Mouse (Mus musculus) induced T-regulatory cell, adult 2 months (primary cell): ENCODE results near the gene Rhbdl1.

Source experiments
- DNase-seq: peaks from one replicate; pipeline ENCODE4 v3.0.0-alpha.2; 2012; ENCODE audit warnings: low read depth

Gene Rhbdl1

DNA sequence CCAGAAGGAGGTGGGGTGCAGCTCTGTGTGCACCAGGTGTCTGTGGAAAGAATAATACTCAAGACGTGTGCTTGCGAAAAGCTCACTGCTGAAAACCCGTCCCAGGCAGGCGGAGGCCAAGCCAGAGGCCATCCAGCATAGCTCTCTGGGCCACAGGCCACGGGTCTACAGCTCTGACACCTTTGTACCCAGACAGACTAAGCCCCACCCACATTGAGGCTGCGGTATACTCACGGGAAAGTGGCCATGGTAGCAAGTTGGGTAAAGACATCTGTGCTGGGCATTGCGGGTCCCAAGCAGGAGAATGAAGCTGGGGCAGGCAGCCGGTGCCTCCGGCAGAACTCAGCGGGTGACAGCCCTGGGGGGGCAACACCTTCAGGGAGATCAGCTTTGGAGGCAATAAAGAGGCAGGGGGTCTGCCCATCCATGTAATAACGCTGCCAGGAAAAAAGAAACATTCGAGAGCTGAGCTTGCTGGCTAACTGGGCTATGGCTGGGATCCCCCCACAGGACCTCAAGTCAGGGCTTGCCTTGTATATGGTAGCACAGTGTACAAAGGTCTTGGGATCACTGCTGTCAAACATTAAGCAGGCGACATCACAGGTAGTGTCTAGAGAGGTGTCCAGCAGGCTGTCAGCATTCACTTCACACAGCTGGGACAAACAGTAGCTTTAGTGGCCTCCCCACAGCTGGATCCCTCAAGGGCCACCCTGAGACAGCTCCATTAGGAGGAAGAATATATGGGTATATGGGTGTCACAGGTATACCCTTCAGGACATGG lies 2.5 kb upstream of the Rhbdl1 start:
- DNase-seq = no peak

DNA sequence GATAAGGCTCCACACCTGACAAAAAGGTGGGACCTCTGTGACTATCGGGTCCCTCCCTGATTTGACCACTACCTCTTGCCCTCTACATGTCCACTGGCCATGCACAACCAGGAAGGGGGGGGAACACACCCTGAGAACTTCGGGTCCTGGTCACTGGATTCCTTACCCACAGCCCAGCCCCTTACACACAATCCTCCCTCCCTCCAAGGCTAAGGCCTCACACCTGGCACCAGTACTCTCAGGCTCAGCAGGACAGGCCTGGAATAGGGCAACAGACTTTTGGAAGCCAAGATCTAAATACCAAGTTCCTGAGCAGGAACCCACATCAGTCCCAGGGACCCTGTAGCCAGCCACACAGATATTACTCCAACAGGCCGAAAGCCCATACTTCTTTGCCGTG lies 1.8 kb upstream of the Rhbdl1 start:
- no peak for DNase-seq

DNA sequence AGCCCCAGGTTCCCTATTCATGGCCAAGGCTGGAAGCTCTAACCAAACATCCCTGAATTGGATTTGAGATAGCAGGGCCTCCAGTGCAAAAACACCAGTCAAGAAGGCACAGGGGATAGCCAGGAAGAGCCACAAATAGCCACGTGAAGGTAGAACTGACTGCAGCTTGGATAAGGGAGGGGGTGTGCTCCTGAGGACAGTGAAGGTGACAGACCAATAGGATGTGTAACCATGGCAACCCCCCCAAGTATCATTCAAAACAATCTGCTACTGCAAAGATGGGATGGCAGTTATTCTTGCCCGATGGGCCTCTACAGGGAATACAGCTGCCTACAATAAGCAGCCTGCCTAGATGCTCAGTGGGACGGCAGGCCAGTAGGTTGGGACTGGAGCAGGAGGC lies 438 bp upstream of the Rhbdl1 start:
- DNase-seq = peak; percentile 44

DNA sequence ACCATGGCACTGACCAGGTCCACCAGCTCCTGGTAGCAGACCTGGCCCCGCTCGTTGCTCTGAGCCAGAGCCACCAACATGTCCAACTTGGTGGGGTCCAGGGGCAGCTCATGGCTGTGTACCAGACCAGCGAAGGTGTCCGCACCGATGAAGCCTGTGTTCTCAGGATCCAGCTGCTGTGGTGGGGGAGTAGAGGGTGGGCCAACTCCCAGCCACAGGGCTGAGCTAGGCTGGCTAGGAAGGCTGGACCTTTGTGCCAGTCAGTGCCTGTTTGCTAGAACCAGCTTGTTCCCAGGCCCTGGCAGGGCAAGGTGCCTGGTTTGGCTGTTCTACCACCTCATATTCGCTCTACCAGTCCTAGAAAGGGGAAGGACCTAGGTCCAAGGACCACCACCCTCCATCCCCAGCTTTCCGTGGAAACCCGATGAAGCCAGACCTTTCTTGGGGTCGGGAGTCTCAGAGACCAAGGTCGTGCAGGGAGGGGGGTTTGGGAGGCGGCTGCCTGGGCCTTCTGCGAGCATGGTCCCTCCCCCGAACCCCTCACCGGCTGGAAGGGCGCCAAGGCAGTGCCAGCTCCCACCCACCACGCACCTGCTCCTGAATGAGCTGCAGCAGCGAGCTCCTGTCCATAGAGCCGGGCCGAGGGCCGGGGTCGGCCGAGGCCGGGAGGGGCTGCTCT lies 559 bp downstream of the Rhbdl1 start:
- DNase-seq = no peak

DNA sequence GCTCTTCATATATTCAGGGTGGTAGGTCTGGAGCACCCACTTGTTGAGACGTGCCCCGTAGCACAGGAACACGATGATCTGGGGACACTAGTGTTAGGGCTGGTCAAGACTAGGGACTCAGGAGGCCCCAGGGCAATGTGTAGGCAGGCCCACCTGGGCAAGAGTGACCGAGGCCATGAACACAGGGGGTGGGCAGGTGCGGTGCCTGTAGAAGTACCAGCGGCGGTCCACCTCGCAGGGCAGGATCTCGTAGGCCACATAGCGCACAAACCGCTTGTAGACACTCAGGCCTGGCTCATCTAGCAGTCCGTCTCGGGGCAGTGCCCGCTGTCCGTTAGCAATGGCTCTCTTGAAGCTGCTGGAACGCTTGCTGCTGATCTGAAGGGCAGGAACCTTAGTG lies 1.3 kb downstream of the Rhbdl1 start:
- no peak for DNase-seq

DNA sequence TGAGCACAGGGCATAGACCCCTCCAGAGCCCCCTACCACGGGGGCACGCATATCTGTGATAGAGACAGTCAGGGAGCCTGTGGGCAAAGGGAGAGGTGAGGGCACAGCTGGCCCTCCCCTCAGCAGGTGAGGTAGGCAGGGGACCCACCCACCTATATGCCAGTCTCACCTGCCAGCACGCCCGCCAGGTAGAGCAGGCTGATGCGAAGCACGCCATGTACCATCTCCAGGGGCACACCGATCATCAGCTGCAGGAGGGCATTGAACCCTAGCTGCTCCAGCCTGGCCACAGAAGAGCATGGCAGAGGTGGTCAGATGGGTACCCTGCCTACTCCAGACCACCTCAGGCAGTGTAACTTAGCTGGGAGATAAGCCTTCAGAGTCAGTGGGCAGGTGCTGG lies 1.8 kb downstream of the Rhbdl1 start:
- DNase-seq = no peak

DNA sequence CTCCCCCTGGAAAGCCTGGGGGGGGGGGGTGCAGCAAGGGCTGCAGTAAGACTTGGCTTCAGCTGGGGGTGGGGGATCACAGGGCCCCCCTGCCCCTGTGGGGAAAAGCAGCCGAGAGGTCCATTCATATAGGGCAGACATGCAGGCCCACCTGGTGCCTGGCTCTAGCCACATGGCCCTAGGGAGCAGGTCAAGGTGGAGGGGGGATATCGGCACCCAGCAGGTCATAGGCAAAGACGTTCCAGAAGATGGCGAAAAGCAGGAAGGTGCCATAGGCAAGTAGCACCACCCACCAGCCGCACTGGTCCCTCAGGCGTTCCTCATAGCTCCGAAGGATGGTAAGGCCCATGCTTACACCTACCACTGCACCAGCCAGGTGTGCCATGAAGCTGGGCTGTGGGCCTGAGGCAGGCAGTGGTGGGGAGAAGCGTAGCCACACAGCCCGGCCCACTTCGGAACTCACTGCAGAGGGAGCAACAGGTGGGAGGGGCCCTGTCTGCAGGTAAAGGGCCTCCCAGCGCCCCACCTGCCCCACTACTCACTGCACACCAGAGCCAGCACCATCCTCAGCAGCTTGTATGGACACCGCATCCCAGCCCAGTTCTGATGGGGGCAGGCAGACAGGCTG lies 2.4 kb downstream of the Rhbdl1 start:
- no peak for DNase-seq

DNA sequence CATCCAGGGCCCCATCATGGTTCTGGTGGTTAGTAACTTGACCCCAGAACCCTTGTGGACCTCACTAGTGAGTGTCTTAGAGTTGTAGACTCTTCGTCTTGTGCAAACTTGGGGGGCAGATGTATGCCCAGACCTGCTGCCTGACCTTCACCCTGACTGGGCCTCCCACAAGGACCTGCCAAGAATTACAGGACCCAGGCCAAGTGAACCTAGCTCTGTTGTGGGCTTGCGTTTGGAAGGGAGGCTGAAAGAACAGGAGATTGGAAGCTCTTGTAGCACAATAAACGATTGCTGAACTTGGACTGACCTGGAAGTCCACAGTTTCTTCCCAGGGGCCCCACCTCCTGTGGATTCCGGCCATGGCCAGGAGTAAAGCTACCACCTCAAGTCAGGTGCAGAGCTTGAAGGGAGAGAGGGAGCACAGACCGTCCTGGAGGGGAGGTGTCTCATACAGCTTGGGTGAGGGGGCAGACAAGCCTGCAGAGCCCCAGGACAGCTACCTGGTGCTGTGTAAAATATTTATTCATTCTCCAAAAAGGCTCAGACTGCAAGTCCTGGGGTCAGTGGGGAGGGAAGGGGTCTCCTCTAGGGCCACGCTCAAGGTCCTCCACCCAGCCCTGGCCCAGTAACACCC lies 3.0 kb downstream of the Rhbdl1 start:
- no peak for DNase-seq

DNA sequence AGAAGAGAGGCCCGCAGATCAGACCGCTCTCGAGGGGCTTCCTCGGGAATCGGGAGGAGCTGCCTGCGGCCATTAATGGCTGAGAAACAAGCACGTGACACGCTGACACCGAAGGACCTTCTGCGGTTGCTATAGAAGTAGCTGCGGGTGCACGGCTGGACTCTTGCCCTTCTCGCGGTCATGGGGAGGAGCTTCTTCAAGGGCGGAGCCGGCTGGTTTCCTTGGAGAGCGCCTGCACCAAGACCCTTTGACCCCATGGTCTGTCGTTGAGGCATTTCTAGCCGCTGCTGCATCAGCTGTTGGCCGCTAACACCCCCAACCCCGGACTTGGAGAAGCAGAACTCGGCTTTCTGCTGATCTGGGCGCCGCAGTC lies 3.8 kb downstream of the Rhbdl1 start, which contains the start of gene Stub1:
Stub1 (minus strand) TSS at position 114 of the 373 bp plus-strand sequence.
- no peak for DNase-seq

DNA sequence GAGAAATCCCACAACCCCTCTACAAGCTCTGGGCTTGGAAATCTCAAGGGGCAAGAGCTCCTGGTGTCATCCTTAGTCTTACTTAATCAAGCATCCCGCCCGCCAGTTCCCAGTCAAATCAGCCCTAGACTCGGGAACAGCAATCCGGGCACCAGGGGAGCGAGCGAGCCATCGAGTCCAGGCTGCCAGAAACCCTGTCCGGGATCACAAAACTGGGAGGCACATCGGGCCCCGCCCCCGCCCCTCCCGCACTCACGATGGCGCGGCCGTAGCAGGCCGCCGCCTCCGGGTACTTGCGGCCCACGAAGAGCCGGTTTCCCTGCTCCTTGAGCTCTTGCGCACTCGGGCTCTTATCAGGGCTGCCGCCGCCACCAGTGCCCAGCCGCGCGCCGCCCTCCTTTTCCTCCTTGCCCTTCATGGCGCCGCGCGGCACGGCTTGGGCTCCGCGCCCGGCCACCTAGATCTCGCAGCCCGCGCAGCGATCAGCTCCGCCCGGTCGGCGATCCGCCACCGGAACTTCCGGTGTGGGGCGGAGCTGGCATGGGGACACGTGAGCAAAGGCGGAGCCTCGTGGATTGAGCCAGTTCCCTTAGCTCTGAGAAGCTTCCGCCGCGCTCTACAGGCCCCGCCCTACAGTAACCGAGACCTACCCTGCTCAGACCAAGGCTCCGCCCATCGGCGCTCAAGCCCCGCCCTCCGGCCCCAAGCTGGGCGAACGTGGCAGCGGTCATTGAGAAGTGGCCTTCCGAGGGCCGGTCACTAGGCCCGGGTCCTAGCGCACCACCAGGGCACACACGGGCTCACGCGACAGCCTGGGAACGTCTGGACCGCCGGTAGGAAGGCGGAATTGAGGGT lies 4.4 kb downstream of the Rhbdl1 start:
- DNase-seq = peak; percentile 99

DNA sequence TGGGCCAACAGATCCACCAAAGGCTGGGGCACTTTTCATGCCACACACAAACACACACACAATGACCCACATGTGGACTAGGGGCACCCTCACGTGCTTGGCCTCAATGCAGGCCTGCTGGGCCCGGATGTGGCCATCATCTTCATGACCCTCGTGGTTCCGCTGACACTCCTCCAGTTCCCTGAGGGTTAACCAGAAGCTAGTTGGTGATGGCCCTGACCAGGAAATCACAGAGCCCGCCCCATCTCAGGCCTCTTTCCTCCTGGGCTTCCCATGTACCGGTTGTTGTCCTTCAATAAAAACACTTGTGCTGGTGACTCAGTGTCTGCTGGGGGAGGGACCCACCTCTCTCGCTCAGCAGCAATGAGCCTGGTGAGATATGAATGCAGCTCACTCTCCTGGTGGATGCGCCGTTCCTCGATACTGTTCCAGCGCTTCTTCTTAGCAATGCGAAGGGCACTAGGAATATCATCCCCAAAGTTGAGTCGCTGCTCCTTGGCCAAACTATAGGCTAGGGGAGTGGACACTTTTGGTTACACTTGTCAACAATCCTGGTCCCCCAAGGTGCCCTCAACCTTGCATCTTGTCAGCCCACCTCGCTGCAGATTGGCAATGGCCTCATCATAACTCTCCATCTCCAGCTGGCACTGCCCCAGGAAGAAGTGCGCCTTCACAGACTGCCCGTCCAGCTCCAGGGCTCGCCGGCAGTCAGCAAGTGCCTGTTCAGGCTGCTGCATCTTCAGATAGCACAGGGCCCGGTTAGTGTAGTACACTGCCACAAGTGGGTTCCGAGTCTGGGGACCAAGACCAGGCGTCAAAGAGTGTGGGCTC lies 5.4 kb downstream of the Rhbdl1 start:
- no peak for DNase-seq

DNA sequence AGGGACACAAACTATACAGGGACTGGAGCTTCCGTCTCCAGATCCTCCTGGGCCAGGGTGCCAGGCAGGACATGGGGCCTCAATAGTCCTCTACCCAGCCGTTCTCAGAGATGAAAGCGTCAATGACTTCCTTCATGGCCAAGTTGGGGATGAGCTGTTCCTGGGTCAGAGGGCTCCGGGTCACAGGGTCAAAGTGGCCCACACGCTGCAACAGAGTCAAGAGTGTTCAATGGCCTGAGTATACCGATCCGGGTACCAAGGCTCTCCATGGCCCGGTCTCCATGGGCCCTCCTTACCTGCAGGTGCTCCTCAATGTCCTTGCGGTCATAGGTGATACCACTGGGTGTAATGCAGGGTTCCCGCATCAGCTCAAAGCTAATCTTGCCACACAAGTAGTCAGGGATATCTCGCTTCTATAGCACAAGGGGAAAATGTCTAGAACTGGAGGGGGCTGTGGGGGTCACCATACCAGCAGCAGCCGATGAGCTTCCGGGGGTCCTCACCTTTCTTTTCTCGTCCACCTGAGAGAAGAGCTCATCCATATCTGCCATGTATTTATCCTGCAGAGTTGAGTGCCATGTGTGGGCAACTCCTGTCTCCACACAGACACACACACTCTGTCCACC lies 6.2 kb downstream of the Rhbdl1 start:
- no peak for DNase-seq

DNA sequence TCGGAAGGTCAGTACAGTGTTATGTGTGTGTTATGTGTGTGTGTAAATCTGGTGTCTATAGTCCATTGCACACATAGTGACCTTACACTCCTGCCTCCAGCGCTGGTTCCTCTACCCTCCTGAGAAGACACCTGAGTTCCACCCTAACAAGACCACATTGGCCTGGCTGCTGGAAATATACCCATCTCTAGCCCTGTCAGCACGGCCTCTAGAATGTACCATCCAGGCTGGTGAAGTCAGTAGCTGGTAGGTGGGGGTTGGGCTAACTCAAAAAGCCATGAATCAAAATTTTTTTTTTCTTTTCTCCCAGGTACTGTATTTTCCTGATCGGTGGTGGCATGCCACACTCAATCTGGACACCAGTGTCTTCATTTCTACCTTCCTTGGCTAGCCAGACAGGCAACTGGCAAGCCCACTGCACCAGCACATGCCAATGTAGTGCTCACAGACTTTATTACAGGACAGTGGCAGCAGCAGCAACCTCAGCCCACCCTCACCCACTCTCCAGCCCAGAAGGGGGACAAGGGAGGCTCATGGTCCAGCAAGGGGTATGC lies 6.8 kb downstream of the Rhbdl1 start:
- no peak for DNase-seq

DNA sequence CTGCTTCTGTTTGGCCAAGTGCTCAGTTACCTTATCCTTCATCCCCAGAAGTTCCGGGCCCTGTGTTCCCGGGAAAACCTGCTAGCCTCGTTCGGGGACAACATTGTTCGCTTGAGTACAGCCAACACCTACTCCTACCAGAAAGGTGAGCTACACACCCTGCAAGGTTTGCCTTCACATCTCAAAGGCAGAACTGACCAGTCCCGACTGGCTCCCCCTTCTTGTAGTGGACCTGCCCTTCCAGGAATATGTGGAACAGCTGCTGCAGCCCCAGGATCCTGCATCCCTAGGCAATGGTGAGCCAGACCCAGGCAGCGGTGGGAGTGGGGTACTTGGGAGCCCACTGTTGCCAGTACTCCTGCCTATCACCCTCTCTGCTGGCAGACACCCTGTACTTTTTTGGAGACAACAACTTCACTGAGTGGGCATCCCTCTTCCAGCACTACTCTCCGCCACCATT lies 7.5 kb downstream of the Rhbdl1 start:
- DNase-seq = no peak

DNA sequence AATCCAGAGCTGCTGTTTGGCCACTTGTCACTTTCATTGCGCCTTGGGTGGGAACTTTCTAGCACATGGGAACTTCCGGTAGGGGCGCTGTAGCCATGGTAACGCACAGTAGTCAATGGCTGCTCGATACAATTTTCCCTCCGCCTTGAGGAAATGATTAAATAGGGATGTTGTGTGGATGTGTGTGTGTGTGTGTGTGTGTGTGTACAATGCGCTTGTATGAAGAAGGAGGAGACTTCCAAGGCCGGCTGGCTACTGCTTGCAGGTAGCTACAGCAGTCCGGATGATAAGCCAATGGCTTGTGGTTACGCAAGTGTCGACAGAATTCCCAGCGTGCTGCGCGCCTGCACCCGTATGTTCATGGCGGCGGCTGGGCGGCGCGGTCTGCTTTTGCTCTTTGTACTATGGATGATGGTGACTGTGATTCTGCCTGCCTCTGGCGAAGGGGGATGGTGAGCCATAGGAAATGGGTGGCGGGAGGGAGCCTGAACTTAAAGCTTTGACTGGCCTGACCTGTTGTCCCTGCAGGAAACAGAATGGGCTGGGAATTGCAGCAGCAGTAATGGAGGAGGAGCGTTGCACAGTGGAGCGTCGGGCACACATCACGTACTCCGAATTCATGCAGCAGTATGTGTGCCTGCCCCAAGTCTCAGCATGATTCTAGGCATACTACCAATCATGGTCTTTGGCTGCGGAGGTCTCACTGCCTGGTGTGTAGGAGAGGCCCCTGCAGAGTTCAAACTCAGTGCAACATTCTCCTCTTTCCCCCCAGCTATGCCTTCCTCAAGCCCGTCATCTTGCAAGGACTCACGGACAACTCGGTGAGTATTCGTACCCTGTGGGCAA lies 8.2 kb downstream of the Rhbdl1 start, which contains the start of gene Jmjd8:
Jmjd8 (plus strand) TSS at position 156 of the 846 bp plus-strand sequence.
- peak; percentile 87 for DNase-seq

DNA sequence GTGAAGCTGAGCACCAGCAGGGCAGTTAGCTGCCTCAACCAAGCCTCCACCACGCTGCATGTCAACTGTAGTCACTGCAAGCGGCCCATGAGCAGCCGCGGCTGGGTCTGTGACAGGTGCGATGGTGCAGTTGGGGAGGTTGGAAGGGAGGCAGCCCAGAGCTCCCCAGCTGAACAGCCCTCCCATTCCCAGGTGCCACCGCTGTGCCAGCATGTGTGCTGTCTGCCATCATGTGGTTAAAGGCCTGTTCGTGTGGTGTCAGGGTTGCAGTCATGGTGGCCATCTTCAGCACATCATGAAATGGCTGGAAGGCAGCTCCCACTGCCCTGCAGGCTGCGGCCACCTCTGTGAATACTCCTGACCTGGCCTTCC lies 8.9 kb downstream of the Rhbdl1 start:
- DNase-seq = no peak

DNA sequence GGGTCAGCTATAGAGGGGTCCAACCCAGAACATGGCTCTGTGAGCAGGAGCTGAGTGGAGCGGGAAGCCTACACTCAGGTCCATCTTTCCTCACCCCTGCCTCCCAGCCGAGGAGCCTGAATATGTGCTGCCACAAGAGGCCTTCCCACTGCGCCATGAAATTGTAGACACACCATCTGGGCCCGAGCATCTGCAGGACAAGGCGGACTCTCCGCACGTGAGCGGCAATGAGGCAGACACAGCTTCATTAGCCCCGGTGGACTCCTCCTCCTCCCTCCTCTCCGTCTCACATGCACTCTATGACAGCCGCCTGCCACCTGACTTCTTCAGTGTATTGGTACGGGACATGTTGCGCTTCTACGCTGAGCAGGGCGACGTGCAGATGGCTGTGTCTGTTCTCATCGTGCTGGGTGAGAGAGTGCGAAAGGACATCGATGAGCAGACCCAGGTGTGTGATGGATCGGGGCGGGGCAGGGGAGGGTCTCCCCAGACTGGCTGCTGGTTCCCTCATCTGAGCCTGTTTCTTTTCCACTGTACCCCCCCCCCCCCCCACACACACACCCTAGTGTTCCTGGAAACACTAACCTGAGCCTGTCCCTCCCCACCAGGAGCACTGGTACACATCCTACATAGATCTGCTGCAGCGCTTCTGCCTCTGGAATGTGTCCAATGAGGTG lies 9.4 kb downstream of the Rhbdl1 start:
- DNase-seq = no peak

DNA sequence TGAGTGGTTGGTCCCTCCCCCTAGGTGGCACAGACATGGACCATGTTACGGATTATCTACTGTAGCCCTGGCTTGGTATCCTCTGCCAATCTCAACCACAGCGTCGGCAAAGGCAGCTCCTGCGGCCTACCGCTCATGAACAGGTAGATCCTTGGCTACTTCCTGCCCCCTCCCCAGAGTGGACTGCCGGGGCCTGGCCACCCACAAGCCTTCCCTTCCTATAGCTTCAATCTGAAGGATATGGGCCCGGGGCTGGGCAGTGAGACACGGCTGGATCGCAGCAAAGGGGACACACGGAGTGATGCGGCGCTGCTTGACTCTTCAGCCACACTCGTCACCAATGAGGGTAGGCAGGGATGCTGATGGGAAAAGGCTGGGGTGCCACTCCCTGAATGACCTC lies 10.1 kb downstream of the Rhbdl1 start:
- DNase-seq = no peak
